Mouse (Mus musculus) liver, embryonic 12.5 days (tissue): ENCODE data around the gene Ric8b. TPM values are rescaled to one million over a fixed set of nuclear protein-coding genes. Genes with fewer than 3 reads are reported as not detected.
A peak's percentile ranks its signal among the peaks of the same experiment; 100 is the strongest.

Experiments used
- ATAC-seq: fragments of 200-750 bp; cut with Nextera tagmentation; 2 replicates; pipeline ENCODE4 v1.8.0; 2017; ENCODE audit warnings: moderate number of reproducible peaks, mild to moderate bottlenecking, moderate library complexity
- H3K27ac ChIP-seq: fragments of 300-500 bp; sonication (generic); 2 replicates; pipeline ENCODE4 v1.5.1; 2016; ENCODE audit warnings: mild to moderate bottlenecking
- H3K27me3 ChIP-seq: fragments of 300-500 bp; sonication (generic); replicated peaks from 2 replicates; pipeline ENCODE4 v1.6.1; 2016; ENCODE audit warnings: mild to moderate bottlenecking, moderate library complexity
- H3K36me3 ChIP-seq: fragments of 300-500 bp; sonication (generic); 2 replicates; pipeline ENCODE4 v1.6.1; 2016; ENCODE audit warnings: mild to moderate bottlenecking, moderate library complexity
- H3K4me1 ChIP-seq: fragments of 300-500 bp; sonication (generic); 2 replicates; pipeline ENCODE4 v1.6.1; 2016
- H3K4me2 ChIP-seq: fragments of 300-500 bp; sonication (generic); 2 replicates; pipeline ENCODE4 v1.6.1; 2016; ENCODE audit warnings: mild to moderate bottlenecking, moderate library complexity
- H3K4me3 ChIP-seq: fragments of 300-500 bp; sonication (generic); 2 replicates; pipeline ENCODE4 v1.5.1; 2016; ENCODE audit warnings: mild to moderate bottlenecking, moderate library complexity
- H3K9ac ChIP-seq: fragments of 300-500 bp; sonication (generic); 2 replicates; pipeline ENCODE4 v1.6.1; 2016; ENCODE audit warnings: mild to moderate bottlenecking, moderate library complexity
- H3K9me3 ChIP-seq: fragments of 300-500 bp; sonication (generic); replicated peaks from 2 replicates; pipeline ENCODE4 v1.6.1; 2016; ENCODE audit warnings: mild to moderate bottlenecking, moderate library complexity
- WGBS: fragments of 180-500 bp; shearing (Covaris S2); methylation state at CpG from one replicate; pipeline ENCODE4 v1.1.7; 2016; ENCODE audit not compliant: insufficient replicate concordance; 5-methylcytosine and 5-hydroxymethylcytosine counted together
- polyA plus RNA-seq: library from polyadenylated mRNA; unstranded; fragments of >200 nt; fragmentation: Nextera tagmentation; extraction: Ambion mirVana; gene quantifications from 2 replicates; pipeline ENCODE4 v1.2.1, GENCODE M21; 2016

Ric8b gene
- polyA plus RNA-seq: 6.6 and 6.9 TPM in 2 replicates

GRCm38 (mm10) chr10:84916810-84917730 lies at the start of gene Ric8b:
TSS of gene Ric8b (plus strand) at chr10:84917616.
- Histone ChIP-seq H3K9me3 (no peaks in the 10 kb centered on the region), H3K4me3 (peak within 1 kb of the TSS; percentile 88), H3K9ac (peak within 1 kb of the TSS; percentile 88), H3K4me2 (peak within 1 kb of the TSS; percentile 94), H3K4me1 (peaks cover 28% of the 10 kb centered on the region), H3K27me3 (no peaks in the 10 kb centered on the region), H3K27ac (peak within 1 kb of the TSS; percentile 87), H3K36me3 (peaks cover 4% of the 10 kb centered on the region; the same call in 1 of the 2 replicates)
- under 1% methylated on average over 51 of the region's 51 CpGs for WGBS
- ATAC-seq: peak; percentile 97

DNA sequence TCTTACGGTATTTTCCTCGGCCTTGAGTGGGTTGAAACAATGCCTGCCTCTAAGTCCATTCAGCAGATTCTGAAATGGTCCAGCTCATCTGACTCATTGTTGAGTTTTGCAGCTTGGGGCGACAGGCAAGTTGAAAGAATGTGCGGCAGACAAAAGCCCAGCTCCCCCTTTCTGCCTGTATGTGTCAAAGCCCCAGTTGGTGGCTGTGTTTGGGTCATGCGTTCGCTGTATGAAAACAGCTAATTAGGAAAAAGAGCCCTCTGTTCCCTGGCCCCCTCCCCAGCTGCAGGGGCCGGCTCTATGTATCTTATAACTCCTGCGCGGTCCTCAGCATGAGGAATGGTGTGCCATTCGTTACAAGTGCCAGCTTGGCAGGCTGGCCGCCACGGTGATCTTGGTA lies 46.1 kb upstream of the Ric8b start:
- no peak for ATAC-seq
- Histone ChIP-seq H3K9ac (no peak overlapping the region), H3K4me2 (no peak overlapping the region), H3K4me3 (no peak overlapping the region), H3K4me1 (no peaks in the 10 kb centered on the region), H3K27ac (no peak overlapping the region), H3K9me3 (no peaks in the 10 kb centered on the region), H3K36me3 (no peaks in the 10 kb centered on the region), H3K27me3 (0 out of 2 replicates have a peak, but pooled peaks cover 2% of the 10 kb centered on the region)
- 73% methylated on average over 12 of the region's 12 CpGs for WGBS

GRCm38 (mm10) chr10:84871921-84872320 lies 45.5 kb upstream of the Ric8b start:
- ATAC-seq: no peak
- Histone ChIP-seq H3K4me1 (no peaks in the 10 kb centered on the region), H3K9me3 (no peaks in the 10 kb centered on the region), H3K4me2 (no peak overlapping the region), H3K27ac (no peak overlapping the region), H3K4me3 (no peak overlapping the region), H3K27me3 (no peaks in the 10 kb centered on the region), H3K36me3 (no peaks in the 10 kb centered on the region), H3K9ac (no peak overlapping the region)
- WGBS: 62% methylated on average over 4 of the region's 4 CpGs

DNA sequence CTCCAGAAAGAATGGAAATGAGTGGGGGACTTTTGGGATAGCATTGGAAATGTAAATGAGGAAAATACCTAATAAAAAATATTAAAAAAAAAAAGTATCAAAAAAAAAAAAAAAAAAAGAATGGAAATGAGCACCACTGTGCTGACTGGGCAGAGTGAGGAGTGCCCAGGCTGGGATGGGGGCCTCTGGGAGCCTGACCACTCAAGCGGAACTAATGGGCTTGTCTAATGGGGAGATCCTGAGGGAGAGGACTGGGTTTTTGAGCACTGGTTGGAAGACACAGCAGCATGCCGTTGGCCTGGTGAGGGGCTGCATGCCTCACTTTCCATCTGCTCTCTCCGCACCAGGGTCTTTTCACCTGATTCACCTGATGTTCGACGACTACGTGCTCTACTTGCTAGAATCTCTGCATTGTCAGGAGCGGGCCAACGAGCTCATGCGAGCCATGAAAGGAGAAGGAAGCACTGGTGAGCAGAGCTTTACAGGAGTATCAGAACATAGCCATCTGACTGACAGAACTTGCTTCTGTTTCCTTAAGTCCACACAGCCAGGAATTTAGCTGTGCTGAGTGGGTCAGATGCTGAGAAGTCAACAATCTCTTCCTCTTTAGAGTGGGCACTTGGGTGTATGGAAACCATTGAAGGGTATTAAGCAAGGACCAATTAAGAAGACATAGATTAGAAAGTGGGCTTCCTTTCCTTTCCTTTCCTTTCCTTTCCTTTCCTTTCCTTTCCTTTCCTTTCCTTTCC lies 37.4 kb upstream of the Ric8b start:
- no peaks in the 10 kb centered on the region for H3K9me3 ChIP-seq
- H3K27me3 ChIP-seq: peaks cover 5% of the 10 kb centered on the region; the same call in 1 of the 2 replicates
- no peak overlapping the region for H3K4me3 ChIP-seq
- no peak overlapping the region for H3K27ac ChIP-seq
- H3K4me1 ChIP-seq: no peaks in the 10 kb centered on the region
- no peaks in the 10 kb centered on the region for H3K36me3 ChIP-seq
- WGBS: 69% methylated on average over 9 of the region's 9 CpGs
- H3K4me2 ChIP-seq: no peak overlapping the region
- no peak for ATAC-seq
- no peak overlapping the region for H3K9ac ChIP-seq

GRCm38 (mm10) chr10:84882528-84882927 lies 34.9 kb upstream of the Ric8b start:
- Histone ChIP-seq H3K4me2 (no peak overlapping the region), H3K9ac (no peak overlapping the region), H3K9me3 (no peaks in the 10 kb centered on the region), H3K4me1 (peaks cover 14% of the 10 kb centered on the region), H3K4me3 (no peak overlapping the region), H3K27ac (no peak overlapping the region), H3K27me3 (peaks cover 5% of the 10 kb centered on the region; the same call in 1 of the 2 replicates), H3K36me3 (no peaks in the 10 kb centered on the region)
- ATAC-seq: no peak
- whole genome bisulfite sequencing: 75% methylated on average over 2 of the region's 2 CpGs

- H3K27me3 ChIP-seq: no peaks in the 10 kb centered on the region
- H3K9ac ChIP-seq: no peak overlapping the region
- peak; percentile 21; the same call in 1 of the 2 replicates for ATAC-seq
- 48% methylated on average over 5 of the region's 5 CpGs for WGBS
- H3K9me3 ChIP-seq: no peaks in the 10 kb centered on the region
- H3K4me3 ChIP-seq: no peak overlapping the region
- H3K36me3 ChIP-seq: no peaks in the 10 kb centered on the region
- H3K4me2 ChIP-seq: peak overlapping the region; percentile 28; the same call in 1 of the 2 replicates
- H3K4me1 ChIP-seq: peaks cover 14% of the 10 kb centered on the region
- H3K27ac ChIP-seq: no peak overlapping the region
Observed at GRCm38 (mm10) chr10:84885341-84885884, 32.0 kb upstream of the Ric8b start.

GRCm38 (mm10) chr10:84886221-84886627 lies 31.2 kb upstream of the Ric8b start:
- Histone ChIP-seq H3K36me3 (no peaks in the 10 kb centered on the region), H3K27me3 (no peaks in the 10 kb centered on the region), H3K4me3 (no peak overlapping the region), H3K4me2 (0 out of 2 replicates have a peak overlapping the region, but pooled peaks have one; percentile 18), H3K9ac (no peak overlapping the region), H3K27ac (0 out of 2 replicates have a peak overlapping the region, but pooled peaks have one; percentile 20), H3K9me3 (no peaks in the 10 kb centered on the region), H3K4me1 (peaks cover 14% of the 10 kb centered on the region)
- peak; percentile 73 for ATAC-seq
- 24% methylated on average over 6 of the region's 6 CpGs for WGBS

GRCm38 (mm10) chr10:84886785-84887184 lies 30.6 kb upstream of the Ric8b start:
- H3K9me3 ChIP-seq: no peaks in the 10 kb centered on the region
- H3K4me3 ChIP-seq: no peak overlapping the region
- H3K27ac ChIP-seq: 0 out of 2 replicates have a peak overlapping the region, but pooled peaks have one; percentile 20
- H3K4me1 ChIP-seq: peaks cover 14% of the 10 kb centered on the region
- ATAC-seq: no peak
- WGBS: 69% methylated on average over 8 of the region's 8 CpGs
- H3K27me3 ChIP-seq: no peaks in the 10 kb centered on the region
- 0 out of 2 replicates have a peak overlapping the region, but pooled peaks have one; percentile 18 for H3K4me2 ChIP-seq
- no peak overlapping the region for H3K9ac ChIP-seq
- no peaks in the 10 kb centered on the region for H3K36me3 ChIP-seq

- WGBS: 52% methylated on average over 4 of the region's 4 CpGs
- Histone ChIP-seq H3K27ac (no peak overlapping the region), H3K27me3 (no peaks in the 10 kb centered on the region), H3K4me1 (peaks cover 14% of the 10 kb centered on the region), H3K9me3 (no peaks in the 10 kb centered on the region), H3K9ac (no peak overlapping the region), H3K36me3 (no peaks in the 10 kb centered on the region), H3K4me3 (no peak overlapping the region), H3K4me2 (no peak overlapping the region)
- no peak for ATAC-seq
Observed at GRCm38 (mm10) chr10:84889096-84889846, 28.1 kb upstream of the Ric8b start.

DNA sequence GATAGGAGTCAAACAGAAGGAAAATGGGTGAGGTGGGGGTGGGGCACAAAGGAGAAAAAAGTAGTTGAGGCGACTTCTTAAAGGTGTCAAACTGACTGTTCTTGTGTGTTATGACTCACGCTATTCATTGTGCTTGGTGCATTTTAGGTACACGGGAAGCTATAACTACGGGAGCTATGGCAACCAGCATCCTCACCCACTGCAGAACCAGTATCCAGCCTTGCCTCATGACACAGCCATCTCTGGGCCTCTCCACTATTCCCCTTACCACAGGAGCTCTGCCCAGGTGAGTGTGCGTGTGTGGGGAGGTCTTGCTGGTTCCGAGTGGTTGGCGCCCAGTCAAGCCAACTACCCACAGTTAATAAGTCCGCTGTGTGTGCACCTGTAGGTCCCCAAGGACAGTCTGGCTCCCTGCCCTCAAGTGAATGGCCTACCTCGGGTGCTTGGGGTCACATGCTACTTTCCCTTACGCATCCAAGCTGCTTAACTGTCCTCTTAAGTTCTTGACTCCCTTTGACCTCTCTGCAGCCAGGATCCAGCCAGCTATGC lies 21.5 kb upstream of the Ric8b start:
- Histone ChIP-seq H3K4me1 (peaks cover 32% of the 10 kb centered on the region), H3K4me2 (no peak overlapping the region), H3K27ac (no peak overlapping the region), H3K9me3 (no peaks in the 10 kb centered on the region), H3K27me3 (no peaks in the 10 kb centered on the region), H3K9ac (no peak overlapping the region), H3K36me3 (no peaks in the 10 kb centered on the region), H3K4me3 (no peak overlapping the region)
- 76% methylated on average over 10 of the region's 10 CpGs for WGBS
- ATAC-seq: no peak
